Mouse (Mus musculus): ENCODE data around the gene Henmt1. TPM values are rescaled to one million over a fixed set of nuclear protein-coding genes. Genes with fewer than 3 reads are reported as not detected.

The Henmt1 gene
- not detected in 2 replicates for polyA plus RNA-seq (2012)

GRCm38 (mm10) chr3:108939573-108939972 lies at the start of gene Henmt1:
Gene Henmt1, plus strand, starts transcription at chr3:108939873.
- Histone ChIP-seq H3K27me3 (ENCODE audit: control insufficient read depth) (peaks cover 5% of the 10 kb centered on the region), H3K4me3 (replicated peaks) (no peak within 1 kb of the TSS), H3K9me3 (ENCODE audit: control insufficient read depth, low read length) (peaks cover 13% of the 10 kb centered on the region), H3K36me3 (ENCODE audit: control insufficient read depth) (no peaks in the 10 kb centered on the region), H3K4me1 (ENCODE audit: control insufficient read depth) (peaks cover 4% of the 10 kb centered on the region; the same call in 1 of the 2 replicates)
- TF ChIP-seq TAL1 (IDR thresholded peaks at IDR 0.05; ENCODE audit: low read length): no peak
- TF ChIP-seq GATA1 (IDR thresholded peaks at IDR 0.05; ENCODE audit: low read length): no peak

- H3K27me3 ChIP-seq (ENCODE audit: control insufficient read depth): no peaks in the 10 kb centered on the region
- TF ChIP-seq TAL1 (IDR thresholded peaks at IDR 0.05; ENCODE audit: low read length): no peak
- TF ChIP-seq GATA1 (IDR thresholded peaks at IDR 0.05; ENCODE audit: low read length): no peak
- no peaks in the 10 kb centered on the region for H3K36me3 ChIP-seq (ENCODE audit: control insufficient read depth)
- H3K4me3 ChIP-seq (replicated peaks): no peak within 1 kb of the TSS
- no peaks in the 10 kb centered on the region for H3K9me3 ChIP-seq (ENCODE audit: control insufficient read depth, low read length)
- H3K4me1 ChIP-seq (ENCODE audit: control insufficient read depth): 0 out of 2 replicates have a peak, but pooled peaks cover 3% of the 10 kb centered on the region
Observed at GRCm38 (mm10) chr3:108889908-108890307, 49.8 kb upstream of the Henmt1 start, which contains the start of gene Fndc7. Gene Fndc7, minus strand, starts transcription at chr3:108890008.

GRCm38 (mm10) chr3:108892080-108892479 lies 47.6 kb upstream of the Henmt1 start:
- TF ChIP-seq TAL1 (IDR thresholded peaks at IDR 0.05; ENCODE audit: low read length) (no peak), GATA1 (IDR thresholded peaks at IDR 0.05; ENCODE audit: low read length) (no peak)
- H3K4me3 ChIP-seq (replicated peaks): no peak overlapping the region
- no peaks in the 10 kb centered on the region for H3K27me3 ChIP-seq (ENCODE audit: control insufficient read depth)
- no peaks in the 10 kb centered on the region for H3K36me3 ChIP-seq (ENCODE audit: control insufficient read depth)
- H3K4me1 ChIP-seq (ENCODE audit: control insufficient read depth): no peaks in the 10 kb centered on the region
- no peaks in the 10 kb centered on the region for H3K9me3 ChIP-seq (ENCODE audit: control insufficient read depth, low read length)

- Histone ChIP-seq H3K4me3 (replicated peaks) (no peak overlapping the region), H3K9me3 (ENCODE audit: control insufficient read depth, low read length) (no peaks in the 10 kb centered on the region), H3K4me1 (ENCODE audit: control insufficient read depth) (no peaks in the 10 kb centered on the region), H3K27me3 (ENCODE audit: control insufficient read depth) (no peaks in the 10 kb centered on the region), H3K36me3 (ENCODE audit: control insufficient read depth) (no peaks in the 10 kb centered on the region)
- TF ChIP-seq GATA1 (IDR thresholded peaks at IDR 0.05; ENCODE audit: low read length): no peak
- TF ChIP-seq TAL1 (IDR thresholded peaks at IDR 0.05; ENCODE audit: low read length): no peak
Observed at GRCm38 (mm10) chr3:108892914-108893313, 46.8 kb upstream of the Henmt1 start.

GRCm38 (mm10) chr3:108898640-108899039 lies 41.0 kb upstream of the Henmt1 start:
- Histone ChIP-seq H3K4me1 (ENCODE audit: control insufficient read depth) (peaks cover 8% of the 10 kb centered on the region), H3K27me3 (ENCODE audit: control insufficient read depth) (no peaks in the 10 kb centered on the region), H3K4me3 (replicated peaks) (no peak overlapping the region), H3K36me3 (ENCODE audit: control insufficient read depth) (peaks cover 40% of the 10 kb centered on the region), H3K9me3 (ENCODE audit: control insufficient read depth, low read length) (no peaks in the 10 kb centered on the region)
- TF ChIP-seq GATA1 (IDR thresholded peaks at IDR 0.05; ENCODE audit: low read length): no peak
- TF ChIP-seq TAL1 (IDR thresholded peaks at IDR 0.05; ENCODE audit: low read length): no peak

GRCm38 (mm10) chr3:108900147-108900546 lies 39.5 kb upstream of the Henmt1 start:
- peaks cover 55% of the 10 kb centered on the region for H3K36me3 ChIP-seq (ENCODE audit: control insufficient read depth)
- TF ChIP-seq TAL1 (IDR thresholded peaks at IDR 0.05; ENCODE audit: low read length) (no peak), GATA1 (IDR thresholded peaks at IDR 0.05; ENCODE audit: low read length) (no peak)
- no peaks in the 10 kb centered on the region for H3K27me3 ChIP-seq (ENCODE audit: control insufficient read depth)
- H3K9me3 ChIP-seq (ENCODE audit: control insufficient read depth, low read length): no peaks in the 10 kb centered on the region
- H3K4me3 ChIP-seq (replicated peaks): no peak overlapping the region
- peaks cover 12% of the 10 kb centered on the region for H3K4me1 ChIP-seq (ENCODE audit: control insufficient read depth)

- TF ChIP-seq GATA1 (IDR thresholded peaks at IDR 0.05; ENCODE audit: low read length) (no peak), TAL1 (IDR thresholded peaks at IDR 0.05; ENCODE audit: low read length) (no peak)
- H3K36me3 ChIP-seq (ENCODE audit: control insufficient read depth): peaks cover 60% of the 10 kb centered on the region
- no peak overlapping the region for H3K4me3 ChIP-seq (replicated peaks)
- H3K27me3 ChIP-seq (ENCODE audit: control insufficient read depth): no peaks in the 10 kb centered on the region
- peaks cover 12% of the 10 kb centered on the region for H3K4me1 ChIP-seq (ENCODE audit: control insufficient read depth)
- no peaks in the 10 kb centered on the region for H3K9me3 ChIP-seq (ENCODE audit: control insufficient read depth, low read length)
Observed at GRCm38 (mm10) chr3:108900681-108901080, 39.0 kb upstream of the Henmt1 start.

- TF ChIP-seq GATA1 (IDR thresholded peaks at IDR 0.05; ENCODE audit: low read length) (no peak), TAL1 (IDR thresholded peaks at IDR 0.05; ENCODE audit: low read length) (no peak)
- peaks cover 12% of the 10 kb centered on the region for H3K4me1 ChIP-seq (ENCODE audit: control insufficient read depth)
- H3K4me3 ChIP-seq (replicated peaks): no peak overlapping the region
- H3K36me3 ChIP-seq (ENCODE audit: control insufficient read depth): peaks cover 74% of the 10 kb centered on the region
- no peaks in the 10 kb centered on the region for H3K9me3 ChIP-seq (ENCODE audit: control insufficient read depth, low read length)
- H3K27me3 ChIP-seq (ENCODE audit: control insufficient read depth): no peaks in the 10 kb centered on the region
Observed at GRCm38 (mm10) chr3:108902038-108902437, 37.6 kb upstream of the Henmt1 start.

GRCm38 (mm10) chr3:108902934-108903333 lies 36.7 kb upstream of the Henmt1 start:
- H3K4me1 ChIP-seq (ENCODE audit: control insufficient read depth): peaks cover 12% of the 10 kb centered on the region
- TF ChIP-seq TAL1 (IDR thresholded peaks at IDR 0.05; ENCODE audit: low read length) (no peak), GATA1 (IDR thresholded peaks at IDR 0.05; ENCODE audit: low read length) (no peak)
- H3K36me3 ChIP-seq (ENCODE audit: control insufficient read depth): peaks cover 83% of the 10 kb centered on the region
- no peak overlapping the region for H3K4me3 ChIP-seq (replicated peaks)
- no peaks in the 10 kb centered on the region for H3K27me3 ChIP-seq (ENCODE audit: control insufficient read depth)
- H3K9me3 ChIP-seq (ENCODE audit: control insufficient read depth, low read length): no peaks in the 10 kb centered on the region
